Mouse (Mus musculus): ENCODE measurements around the gene Shisal2a.

GRCm38 (mm10) chr4:108371421-108371820 lies 11.7 kb downstream of the Shisal2a start:
- no peak for TF ChIP-seq CTCF (IDR thresholded peaks at IDR 0.05; ENCODE audit: low read depth)
- TF ChIP-seq EP300 (IDR thresholded peaks at IDR 0.05; ENCODE audit: low read depth), result no peak

Measured in liver, embryonic 14.5 days (tissue).